Mouse (Mus musculus) bone marrow macrophage, adult 2 months (primary cell): ENCODE data around the gene Haus2.

ENCODE experiments used
- CTCF ChIP-seq: IDR thresholded peaks from 2 replicates; pipeline ENCODE4 v1.5.1; 2012; ENCODE audit warnings: low read depth, mild to moderate bottlenecking, low read length, moderate library complexity
- POLR2A ChIP-seq: IDR thresholded peaks from 2 replicates; pipeline ENCODE4 v1.6.1; 2012; ENCODE audit warnings: mild to moderate bottlenecking, low read depth, low read length, borderline replicate concordance

- TF ChIP-seq POLR2A (no peak), CTCF (no peak)
These were observed 7.3 kb downstream of the Haus2 start for GRCm38 (mm10) chr2:120616279-120617163.
